Mouse (Mus musculus) kidney, postnatal 14 days (tissue): ENCODE measurements around the gene 4632433K11Rik.
"Not testable (repeated sequence)": the region's sequence is repeated elsewhere in the genome, so short reads cannot be mapped to it uniquely, and the experiment has no call there.

ENCODE experiments used
- DNase-seq: peaks from one replicate; pipeline ENCODE4 v3.0.0; 2022; ENCODE audit warnings: mixed read lengths

Gene 4632433K11Rik

DNA sequence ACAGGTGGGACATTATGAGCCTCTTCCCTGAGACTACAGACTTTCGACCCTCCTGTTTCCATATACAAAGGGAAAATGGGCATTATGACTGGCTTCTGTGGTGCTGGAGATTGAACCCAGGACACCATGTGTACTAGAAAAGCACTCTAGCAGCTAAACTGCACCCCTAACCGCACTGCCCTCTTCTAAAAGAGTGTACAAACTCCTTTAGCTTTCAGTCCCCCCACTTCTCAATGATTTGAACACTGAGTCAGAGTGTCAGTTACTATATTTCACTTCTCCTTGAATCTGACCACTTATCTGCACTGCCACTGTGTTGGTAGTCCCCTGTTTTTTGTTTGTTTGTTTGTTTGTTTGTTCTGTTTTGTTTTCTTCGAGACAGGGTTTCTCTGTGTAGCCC lies at the start of gene 4632433K11Rik:
Gene 4632433K11Rik, plus strand, starts transcription at position 301 of the 400 bp plus-strand sequence.
- DNase-seq = no peak

DNA sequence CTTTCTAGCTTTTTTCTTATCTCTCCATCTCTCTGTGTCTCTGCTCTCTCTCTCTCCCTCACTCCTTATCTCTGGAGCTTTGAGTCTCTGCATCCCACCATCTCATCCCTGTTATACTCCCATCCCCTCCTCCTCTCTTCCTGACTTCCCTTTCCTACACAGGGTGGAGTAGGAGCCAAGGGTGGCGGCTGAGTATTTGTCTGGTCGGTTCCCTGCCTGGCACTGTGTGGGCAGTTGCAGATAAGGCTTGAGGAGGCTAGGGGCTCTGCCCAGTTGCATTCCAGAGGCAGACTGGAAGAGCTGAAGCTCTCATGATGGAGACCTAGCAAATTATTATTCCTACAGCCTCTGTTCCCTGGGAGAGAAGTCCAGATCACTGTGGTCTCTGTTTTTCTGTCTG lies 45.7 kb upstream of the 4632433K11Rik start:
- DNase-seq = no peak

DNA sequence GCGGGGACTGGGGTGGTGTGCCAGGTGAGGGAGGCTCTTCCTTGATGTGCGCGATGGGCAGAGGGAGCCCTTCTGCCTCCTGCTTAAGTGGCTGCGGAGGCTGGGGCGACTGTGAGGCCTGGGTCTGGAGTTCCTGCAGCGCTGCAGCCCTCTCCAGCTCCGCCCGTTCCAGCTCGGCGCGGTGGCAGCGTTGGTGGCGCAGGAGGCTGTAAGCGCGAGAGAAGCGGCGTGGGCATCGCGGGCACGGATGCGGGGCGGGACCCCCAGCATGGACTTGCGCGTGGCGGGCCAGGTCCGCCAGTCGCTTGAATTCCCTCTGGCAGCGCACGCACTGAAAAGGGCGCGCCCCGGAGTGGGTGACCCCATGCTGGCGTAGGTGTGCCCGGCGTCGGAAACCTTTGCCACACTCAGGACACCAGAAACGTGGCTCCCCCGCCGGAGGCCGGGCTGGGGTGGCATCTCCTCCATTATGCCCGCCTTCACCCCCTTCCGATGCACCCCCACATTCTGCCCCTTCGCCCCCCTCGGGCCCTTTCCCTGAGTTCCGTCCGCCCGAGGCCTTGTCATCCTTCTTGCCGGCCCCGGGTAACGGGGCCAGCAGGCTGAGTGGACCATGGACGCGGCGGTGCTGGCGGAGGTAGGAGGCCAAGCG lies 40.4 kb upstream of the 4632433K11Rik start:
- DNase-seq = no peak

DNA sequence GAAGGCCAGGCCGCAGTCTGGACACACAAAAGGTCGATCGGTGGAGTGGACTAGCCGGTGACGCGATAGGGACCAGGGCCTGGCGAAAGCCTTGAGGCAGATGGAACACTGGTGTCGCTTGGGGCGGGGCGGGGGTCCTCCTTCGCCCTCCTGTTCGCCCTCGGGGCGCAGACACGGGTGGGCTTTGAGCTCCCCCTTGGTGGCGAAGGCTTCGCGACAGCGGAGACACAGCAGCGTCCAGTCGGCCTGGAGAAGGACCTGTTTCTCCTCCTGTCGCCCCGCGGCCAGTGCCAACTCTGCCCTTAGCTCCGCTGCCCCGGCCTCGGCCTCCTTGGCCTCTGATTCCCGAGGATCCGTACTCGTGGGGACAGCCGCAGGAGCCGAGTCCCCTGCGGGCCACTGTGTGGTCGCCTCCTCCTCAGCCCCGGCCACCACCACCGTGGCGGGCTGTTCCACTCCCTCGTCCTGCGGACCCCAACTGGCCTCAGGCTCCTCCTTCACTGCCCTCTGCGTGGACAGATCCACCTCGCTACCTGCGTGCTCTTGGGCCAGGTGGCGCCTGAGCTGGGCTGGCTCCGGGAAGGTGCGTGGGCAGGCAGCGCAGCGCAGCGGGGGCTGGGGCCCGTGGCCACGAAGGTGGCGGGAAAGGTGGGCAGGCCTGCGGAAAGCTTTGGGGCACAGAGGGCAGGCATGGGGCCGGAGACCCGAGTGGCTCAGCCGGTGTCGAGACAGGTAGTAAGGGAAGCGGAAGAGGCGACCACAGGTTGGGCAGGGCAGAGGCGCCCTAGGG lies 39.7 kb upstream of the 4632433K11Rik start:
- DNase-seq = no peak

DNA sequence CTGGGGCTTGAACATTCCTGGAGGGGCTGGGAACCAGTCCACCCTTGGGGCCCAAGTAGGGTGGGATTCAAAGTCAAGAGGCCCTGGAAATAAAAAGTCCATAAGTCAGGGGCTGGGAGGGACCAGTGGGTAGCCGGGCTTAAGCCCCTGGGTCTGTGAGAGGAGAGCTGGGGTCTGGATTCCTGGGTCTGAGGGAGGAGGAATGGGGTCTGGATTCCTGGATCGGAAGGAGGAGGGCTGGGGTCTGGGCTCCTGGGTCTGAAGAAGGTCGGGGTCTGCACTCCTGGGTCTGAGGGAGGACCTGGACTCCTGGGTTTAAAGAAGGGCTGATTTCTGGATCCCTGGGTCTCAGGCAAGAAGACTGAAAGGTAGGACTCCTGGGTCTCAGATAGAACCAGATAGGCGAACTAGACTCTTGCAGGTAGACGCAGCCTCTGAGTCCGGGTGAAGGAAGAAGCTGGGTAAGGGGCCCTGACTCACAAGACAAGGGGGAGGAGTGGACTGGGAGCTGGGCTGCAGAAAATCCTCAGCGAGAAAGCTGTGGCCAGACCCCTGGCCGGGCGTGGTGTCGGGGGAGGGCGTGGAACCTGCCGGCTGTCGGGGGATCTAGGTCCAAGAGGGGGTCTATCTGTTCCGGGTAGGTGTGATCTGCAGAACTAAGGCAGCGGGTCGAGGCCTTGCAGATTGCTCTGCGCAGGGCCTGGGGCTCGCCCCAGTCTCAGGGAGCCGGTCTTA lies 38.5 kb upstream of the 4632433K11Rik start:
- DNase-seq = no peak

DNA sequence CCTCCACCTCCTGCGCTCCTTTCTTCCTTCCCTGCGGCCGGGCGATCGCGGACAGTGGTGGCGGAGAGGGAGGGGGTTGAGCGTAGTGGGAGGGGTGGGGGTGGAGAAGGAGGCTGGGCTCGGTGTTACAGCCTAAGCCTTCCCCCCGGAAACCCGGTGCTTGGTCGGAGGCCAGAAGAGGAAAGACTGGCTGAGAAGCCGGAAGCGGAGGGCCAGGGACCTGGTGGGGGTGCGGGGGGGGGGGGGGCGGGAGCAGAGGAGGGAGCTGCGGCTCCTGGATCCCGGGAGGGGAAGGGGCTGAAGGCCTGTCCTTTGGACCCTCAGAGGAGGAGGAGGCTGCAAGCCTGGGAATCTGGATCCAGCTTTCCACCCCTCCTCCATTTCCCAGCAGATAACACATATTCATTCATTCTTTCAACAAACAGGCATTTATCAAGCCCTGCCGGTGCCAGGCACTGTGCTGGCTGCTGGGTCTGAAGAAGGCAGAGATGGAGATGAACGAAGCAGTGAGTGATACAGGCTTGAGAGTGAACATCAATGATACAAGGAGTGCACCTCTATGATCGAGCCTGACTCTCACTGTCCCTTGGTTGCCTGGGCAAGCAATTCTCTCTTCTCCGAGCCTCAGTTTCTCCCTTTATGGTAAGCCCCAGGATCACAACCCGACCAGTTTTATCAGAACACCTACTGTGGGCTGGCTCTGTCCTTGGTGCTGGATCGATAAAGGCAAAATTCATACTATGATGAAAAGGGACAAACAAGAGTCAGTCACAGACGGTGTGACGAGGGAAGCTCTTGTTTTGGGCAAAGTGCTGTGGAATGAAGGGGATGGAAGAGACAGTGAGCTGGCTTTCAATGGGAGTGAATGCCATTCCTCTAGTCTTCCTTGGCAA lies 37.7 kb upstream of the 4632433K11Rik start, which contains the start of gene Zfp579:
Gene Zfp579, minus strand, starts transcription at position 156 of the 893 bp plus-strand sequence.
- DNase-seq = peak; percentile 94

DNA sequence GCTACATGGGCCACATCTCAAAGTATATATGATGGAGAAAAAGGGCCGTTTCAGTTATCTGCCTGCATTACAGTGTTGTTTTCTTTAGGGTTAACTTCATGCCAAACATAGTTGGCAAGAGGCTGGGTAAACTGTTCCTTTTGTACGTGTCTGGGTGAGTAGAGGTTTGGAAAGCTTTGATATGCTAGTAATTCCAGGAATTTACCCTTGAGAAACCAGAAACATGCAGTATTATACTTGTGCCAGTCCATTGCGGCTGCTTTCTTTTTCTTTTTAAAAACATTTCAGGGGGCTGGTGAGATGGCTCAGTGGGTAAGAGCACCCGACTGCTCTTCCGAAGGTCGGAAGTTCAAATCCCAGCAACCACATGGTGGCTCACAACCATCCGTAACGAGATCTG lies 37.0 kb upstream of the 4632433K11Rik start:
- DNase-seq = no peak

DNA sequence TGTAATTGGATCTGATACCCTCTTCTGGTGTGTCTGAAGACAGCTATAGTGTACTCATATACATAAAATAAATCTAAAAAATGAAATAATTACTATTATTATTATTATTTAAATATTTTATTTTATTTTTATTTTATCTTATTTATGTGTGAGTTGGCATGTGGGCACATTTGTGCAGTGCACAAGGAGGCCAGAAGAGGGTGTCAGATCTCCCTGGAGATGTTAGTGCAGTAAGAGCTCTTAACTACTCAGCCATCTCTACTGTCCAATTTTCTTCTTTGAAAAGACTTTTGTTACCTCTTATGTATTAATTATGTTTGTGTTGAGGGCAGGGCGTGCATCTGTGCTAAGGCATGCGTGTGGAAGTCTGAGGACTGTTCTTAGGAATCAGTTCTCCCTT lies 34.0 kb upstream of the 4632433K11Rik start:
- DNase-seq = no peak

DNA sequence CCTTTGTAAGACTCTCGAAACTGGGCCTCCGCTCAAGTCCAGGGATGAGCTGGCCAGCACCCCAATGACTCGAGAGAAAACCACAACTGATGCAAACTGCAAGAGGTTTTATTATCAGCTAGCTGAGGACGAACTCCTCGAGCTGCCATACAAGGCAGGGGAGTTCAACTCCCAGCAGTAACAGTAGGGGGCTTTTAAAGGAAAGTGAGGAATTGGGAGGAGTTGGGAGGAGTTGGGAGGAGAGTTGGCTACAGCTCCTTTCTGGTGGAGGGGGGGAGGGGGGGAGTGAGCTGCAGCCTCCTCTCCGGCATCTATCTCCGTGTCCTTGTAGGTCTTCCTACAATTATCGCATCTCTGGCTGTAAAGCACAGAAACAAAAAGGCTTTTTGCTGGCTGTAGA lies 31.0 kb upstream of the 4632433K11Rik start:
- DNase-seq = not testable (repeated sequence)

DNA sequence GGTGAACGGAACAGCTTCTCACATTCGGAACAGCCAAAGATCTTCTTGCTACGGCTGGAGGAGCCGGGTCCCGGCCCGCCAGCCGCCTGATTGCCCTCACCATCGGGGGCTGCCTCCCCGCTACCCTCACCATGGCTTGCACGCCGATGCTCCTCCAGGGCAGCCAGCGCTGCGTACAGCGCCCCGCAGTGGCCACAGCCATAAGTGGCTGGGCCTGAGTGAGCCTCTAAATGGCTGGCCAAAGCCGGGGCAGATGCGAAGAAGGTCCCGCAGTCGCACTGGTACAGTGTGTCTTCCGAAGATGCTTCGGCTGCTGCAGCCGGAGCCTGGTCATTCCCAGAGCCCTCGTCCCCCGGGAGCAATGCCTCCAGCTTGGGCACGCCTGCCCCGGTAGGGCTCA lies 25.7 kb upstream of the 4632433K11Rik start:
- no peak for DNase-seq

DNA sequence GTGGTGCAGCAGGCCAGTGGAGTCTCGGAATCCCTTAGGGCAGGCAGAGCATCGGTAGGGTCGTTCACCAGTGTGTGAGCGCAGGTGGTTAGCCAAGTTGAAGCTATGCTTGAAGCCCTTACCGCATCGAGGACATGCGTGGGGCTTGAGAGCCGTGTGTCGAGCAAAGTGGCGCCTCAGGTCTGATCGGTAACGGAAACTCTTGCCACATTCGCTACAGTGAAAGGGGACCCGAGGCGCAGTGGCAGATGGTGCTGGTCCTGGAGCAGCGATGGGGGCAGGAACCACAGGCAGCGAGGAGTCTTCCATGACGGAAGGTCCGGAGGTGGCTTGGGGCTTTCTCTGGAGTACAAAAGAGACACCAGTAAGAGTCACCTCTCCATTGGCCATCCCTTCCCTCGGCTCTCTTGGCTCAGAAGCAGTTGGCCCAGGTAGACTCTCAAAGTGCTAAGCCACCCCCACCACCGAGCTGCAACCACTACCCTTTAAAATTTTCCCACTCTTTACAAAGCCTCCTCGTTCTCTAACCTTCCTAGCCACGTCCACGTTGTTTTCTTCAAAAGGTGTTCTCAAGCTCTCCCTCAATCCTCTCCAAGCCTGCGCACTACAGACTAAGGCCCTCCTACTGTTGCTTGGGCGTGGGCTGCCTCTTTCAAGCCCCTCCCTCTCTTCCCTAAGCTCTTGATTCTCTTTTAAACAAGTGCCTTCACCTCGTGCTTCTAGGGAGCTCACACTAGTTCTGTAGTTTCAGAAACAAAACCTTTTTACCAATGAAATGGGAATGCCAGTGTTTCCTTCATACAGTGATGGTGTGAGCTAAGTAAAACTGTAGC lies 21.0 kb upstream of the 4632433K11Rik start:
- DNase-seq = no peak

DNA sequence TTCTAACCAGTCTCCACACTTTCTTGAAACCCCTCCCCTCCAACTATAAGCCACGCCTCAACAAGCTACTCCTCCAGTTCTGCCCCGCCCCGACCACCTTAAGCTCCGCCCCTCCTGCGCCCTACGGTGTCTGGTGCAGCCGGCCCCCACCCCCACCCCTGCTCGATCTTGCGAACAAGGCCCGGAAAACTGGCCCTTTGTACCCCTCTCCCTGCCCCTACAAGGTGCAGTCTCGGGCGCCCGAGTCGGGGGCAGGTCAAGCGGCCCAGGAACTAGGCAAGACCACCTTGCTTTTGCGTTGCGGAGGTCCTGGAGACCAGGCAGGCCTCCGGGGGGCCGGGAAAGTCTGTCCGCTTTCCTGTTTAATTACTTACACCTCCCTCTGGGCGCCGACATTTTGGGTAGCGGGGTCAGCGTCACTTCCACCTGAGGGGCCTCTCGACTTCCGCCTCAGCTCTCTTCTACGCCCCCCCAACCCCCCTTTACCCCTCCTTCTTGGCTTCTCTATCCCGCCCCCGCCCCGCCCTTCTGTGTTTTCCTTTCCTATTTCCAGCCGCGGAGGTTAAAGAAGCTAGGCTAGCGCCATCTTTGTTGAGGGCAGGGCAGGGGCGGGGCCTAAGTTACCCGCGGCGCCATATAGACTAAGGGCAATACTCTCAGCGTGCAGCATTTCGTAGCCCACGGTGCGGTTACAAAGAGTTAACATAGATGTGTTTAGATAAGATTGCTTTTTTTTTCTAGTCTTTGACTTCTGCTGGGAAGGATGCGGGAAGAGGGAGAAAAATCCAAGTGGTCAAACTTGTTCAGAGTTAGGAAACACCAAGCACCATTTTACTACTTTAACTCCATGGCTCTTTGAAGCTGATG lies 19.4 kb upstream of the 4632433K11Rik start, which contains the start of the genes Zfp524 and Fiz1:
Gene Zfp524, plus strand, starts transcription at position 165 of the 867 bp plus-strand sequence.
Gene Fiz1, minus strand, starts transcription at position 447 of the 867 bp plus-strand sequence.
- peak; percentile 98 for DNase-seq

DNA sequence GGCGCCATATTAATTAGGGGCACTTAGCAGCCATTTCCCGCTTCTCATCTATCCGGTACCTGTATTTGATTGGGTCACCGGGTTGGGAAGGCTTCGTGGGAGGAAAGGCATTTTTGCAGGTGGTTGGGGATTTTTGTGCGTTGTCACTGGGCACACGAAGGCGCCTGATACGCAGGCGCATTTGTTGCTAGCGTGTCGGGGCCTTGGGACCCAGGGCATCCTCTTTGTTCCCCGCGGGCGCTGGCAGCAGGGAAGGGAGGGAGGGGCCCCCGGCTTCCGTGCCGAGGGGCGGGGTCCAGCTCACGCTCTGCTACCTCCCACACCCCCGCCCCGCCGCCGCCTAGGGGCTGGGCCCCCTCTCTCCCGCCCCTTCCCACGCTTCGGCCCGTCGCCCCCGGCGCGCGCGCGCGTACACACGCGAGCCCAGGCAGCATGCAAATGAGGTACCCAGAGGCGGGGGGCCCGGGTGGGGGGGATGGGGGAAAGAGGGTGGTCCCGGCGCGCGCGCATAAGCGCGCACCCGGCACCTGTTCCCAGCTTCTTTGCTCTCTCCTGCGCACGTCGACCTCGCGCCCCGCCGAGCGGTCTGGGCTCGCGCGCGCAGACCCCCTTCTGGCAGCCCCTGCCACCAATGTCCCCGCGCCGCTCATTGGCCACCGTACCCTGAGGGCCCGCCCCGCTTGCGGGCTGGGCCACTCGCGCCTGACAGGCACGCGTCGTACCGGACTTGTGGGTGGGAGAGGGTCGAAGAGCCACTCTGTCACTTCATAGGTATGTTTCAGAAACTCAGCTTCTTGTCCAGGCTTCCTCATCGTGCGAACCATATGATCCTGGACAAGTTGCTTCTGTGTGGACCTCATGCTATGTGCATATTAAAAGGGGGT lies 18.6 kb upstream of the 4632433K11Rik start, which contains the start of gene Gm44973:
Gene Gm44973, plus strand, starts transcription at position 379 of the 884 bp plus-strand sequence.
- DNase-seq = peak; percentile 97

DNA sequence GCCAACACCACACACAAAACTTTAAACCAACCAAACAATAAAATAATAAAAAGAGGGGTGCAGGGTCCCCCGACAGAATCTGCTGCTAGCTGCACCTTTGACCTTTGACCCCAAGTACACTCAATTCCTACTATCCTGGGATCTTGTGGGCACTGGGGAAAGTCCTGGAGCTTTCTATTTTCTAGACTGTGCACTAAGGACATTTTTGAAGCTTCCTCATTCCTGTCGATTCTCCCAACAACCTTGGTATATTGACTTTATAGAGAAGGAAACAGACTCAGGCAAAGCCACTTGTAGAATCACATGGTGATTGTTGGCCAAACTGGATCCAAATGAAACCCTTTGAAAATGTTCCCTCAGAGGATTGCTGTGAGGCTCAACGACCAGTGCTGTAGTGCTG lies 17.9 kb upstream of the 4632433K11Rik start:
- DNase-seq = no peak

DNA sequence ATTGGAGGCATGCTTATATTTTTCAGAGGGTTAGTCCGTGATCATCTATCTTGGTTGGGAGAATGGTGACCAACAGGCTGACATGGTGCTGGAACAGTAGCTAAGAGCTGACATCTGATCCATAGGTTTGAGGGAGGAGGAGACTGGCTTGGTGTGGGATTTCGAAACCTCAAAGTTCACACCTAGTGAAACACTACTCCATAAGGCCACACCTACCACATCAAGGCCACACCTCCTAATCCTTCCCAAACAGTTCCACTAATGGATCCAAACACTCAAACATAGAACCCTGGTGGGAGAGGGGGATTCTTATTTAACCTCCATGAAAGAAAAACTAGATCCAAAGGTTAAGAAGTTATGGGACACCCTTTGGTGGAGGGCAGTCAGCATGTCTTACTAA lies 17.0 kb upstream of the 4632433K11Rik start:
- DNase-seq = no peak

DNA sequence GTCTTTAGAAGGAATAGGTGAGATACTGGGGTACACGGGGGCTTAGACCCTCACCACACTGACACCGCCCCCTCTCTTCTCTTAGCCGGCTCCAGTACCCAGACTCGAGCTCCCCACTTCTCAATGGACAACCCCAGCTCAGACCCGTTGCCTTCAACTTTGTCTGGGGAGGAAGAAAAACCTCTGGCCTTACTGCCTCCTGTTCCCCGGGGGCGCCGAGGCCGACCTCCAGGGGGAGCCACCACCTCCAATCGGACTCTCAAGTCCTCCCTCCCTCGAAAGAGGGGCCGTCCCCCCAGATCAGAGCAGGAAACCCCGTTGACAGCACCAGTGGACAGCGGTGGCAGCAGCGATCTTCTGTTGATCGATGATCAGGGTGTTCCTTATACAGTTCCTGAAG lies 16.6 kb upstream of the 4632433K11Rik start:
- no peak for DNase-seq

DNA sequence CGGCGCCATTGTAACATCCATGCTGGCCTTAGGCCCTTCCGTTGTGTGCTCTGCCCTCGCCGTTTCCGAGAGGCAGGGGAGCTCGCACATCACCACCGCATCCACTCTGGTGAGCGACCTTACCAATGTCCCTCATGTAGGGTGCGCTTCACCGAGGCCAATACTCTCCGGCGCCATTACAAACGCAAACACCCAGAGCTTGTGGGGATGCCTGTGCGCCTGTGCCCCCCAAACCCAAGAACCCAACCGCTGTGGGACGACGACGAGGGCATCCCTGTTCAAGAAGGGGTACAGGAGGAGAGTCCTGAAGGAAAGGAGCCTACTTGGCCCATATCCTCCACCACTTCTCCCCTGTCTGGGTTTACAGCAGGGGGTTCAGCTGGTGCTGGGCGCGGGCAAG lies 16.0 kb upstream of the 4632433K11Rik start:
- no peak for DNase-seq

DNA sequence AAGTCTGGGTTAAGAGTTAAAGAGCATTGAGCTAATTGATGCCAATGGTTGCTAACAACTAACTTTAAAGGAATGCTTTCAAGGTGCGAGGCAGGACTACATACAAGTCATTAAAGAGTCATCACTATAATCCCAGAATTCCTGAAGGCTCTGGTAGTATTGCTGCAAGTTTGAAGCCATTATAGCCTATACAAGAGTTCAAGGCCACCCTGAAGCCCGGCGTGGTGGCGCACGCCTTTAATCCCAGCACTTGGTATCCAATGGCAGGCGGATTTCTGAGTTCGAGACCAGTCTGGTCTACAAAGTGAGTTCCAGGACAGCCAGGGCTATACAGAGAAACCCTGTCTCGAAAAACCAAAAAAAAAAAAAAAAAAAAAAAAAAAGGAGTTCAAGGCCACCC lies 14.3 kb upstream of the 4632433K11Rik start:
- not testable (repeated sequence) for DNase-seq
